Mouse (Mus musculus) CH12.LX (cell line): ENCODE data around the gene Atg10.

ENCODE experiments used
- CTCF ChIP-seq, 2 experiments: IDR thresholded peaks in 1 of 2; conservative IDR thresholded peaks in 1 of 2; 2 replicates each; pipeline ENCODE4 v1.5.1; 2011 to 2012; ENCODE audit warnings: low read depth in 2 of 2, low read length in 2 of 2, improper control_type of control experiment in 1 of 2, inconsistent platforms in 1 of 2, mild to moderate bottlenecking in 1 of 2, moderate library complexity in 1 of 2
- ETS1 ChIP-seq: conservative IDR thresholded peaks from 2 replicates; pipeline ENCODE4 v1.6.1; 2012; ENCODE audit warnings: low read depth, mild to moderate bottlenecking, inconsistent platforms, low read length, improper control_type of control experiment, moderate library complexity
- MEF2A ChIP-seq: IDR thresholded peaks from 2 replicates; pipeline ENCODE4 v1.6.1; 2014; ENCODE audit warnings: low read depth, mild to moderate bottlenecking, inconsistent platforms, low read length, improper control_type of control experiment, borderline replicate concordance
- POLR2A ChIP-seq: IDR thresholded peaks from 2 replicates; pipeline ENCODE4 v1.6.1; 2011; ENCODE audit warnings: low read depth, mild to moderate bottlenecking, improper control_type of control experiment, low read length
- TCF12 ChIP-seq: IDR thresholded peaks from 2 replicates; pipeline ENCODE4 v1.6.1; 2014; ENCODE audit warnings: low read depth, mild to moderate bottlenecking, inconsistent platforms, low read length, improper control_type of control experiment

DNA sequence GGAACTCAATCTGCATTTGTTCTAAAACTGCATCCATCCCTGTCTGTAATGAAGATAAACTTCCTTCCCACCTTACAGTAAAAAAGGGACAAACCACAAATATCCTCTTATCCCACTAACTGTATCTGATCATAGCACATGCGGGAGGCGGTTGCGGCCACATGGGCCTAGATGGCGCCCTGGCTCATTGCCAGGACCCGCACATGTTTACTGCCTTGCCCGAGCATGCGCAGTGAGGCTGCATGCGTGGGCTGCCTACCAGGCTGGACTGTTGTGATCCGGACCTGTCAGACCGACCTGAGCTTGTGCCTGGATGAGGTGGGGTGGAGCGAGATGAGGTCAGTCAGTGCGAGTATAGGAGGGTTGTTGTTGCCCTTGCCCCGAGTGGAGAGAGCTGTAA is 230.2 kb downstream of the Atg10 start:
- TF ChIP-seq CTCF (conservative IDR thresholded peaks at IDR 0.05 in 1 of 2, IDR thresholded peaks at IDR 0.05 in 1 of 2; ENCODE audit: low read depth in 2 of 2, low read length in 2 of 2) (no peak), ETS1 (no peak), TCF12 (no peak), POLR2A (no peak), MEF2A (no peak)
